Mouse (Mus musculus) spleen, embryonic (tissue): ENCODE data around the gene Tubgcp5.

Experiments used
- CTCF ChIA-PET: fragments of 350-600 bp; sonication (Branson Sonifier 250); formaldehyde crosslinking; loops from one replicate; lab custom pipeline; 2022; lab: Charles Lee

Gene Tubgcp5

GRCm38 (mm10) chr7:55852787-55853186, 58.8 kb downstream of the Tubgcp5 start:
- CTCF ChIA-PET: no interaction called here

- CTCF ChIA-PET: no interaction called here
Observed at GRCm38 (mm10) chr7:55855597-55855996, 61.6 kb downstream of the Tubgcp5 start.

GRCm38 (mm10) chr7:55856741-55857140, 62.8 kb downstream of the Tubgcp5 start:
- CTCF ChIA-PET: interaction anchor here (1.1 kb wide), 1 partner anchor 12 kb away, joined by 3 read pairs; no protein-coding TSS in a partner anchor

- CTCF ChIA-PET: no interaction called here
Observed at GRCm38 (mm10) chr7:55857729-55858128, 63.8 kb downstream of the Tubgcp5 start.

GRCm38 (mm10) chr7:55858836-55859517, 65.0 kb downstream of the Tubgcp5 start:
- CTCF ChIA-PET: no interaction called here

- CTCF ChIA-PET: no interaction called here
Observed at GRCm38 (mm10) chr7:55859518-55859872, 65.5 kb downstream of the Tubgcp5 start.

- CTCF ChIA-PET: no interaction called here
Observed at GRCm38 (mm10) chr7:55859956-55860355, 66.0 kb downstream of the Tubgcp5 start.

GRCm38 (mm10) chr7:55861175-55861574, 67.2 kb downstream of the Tubgcp5 start:
- CTCF ChIA-PET: no interaction called here

GRCm38 (mm10) chr7:55865044-55865443, 71.1 kb downstream of the Tubgcp5 start:
- CTCF ChIA-PET: interaction anchor here (0.6 kb wide), 1 partner anchor 157 kb away, joined by 6 read pairs; no protein-coding TSS in a partner anchor

GRCm38 (mm10) chr7:55865750-55866416, 71.9 kb downstream of the Tubgcp5 start:
- CTCF ChIA-PET: interaction anchor here (0.6 kb wide), 1 partner anchor 156 kb away, joined by 6 read pairs; no protein-coding TSS in a partner anchor

- CTCF ChIA-PET: no interaction called here
Observed at GRCm38 (mm10) chr7:55868247-55868646, 74.3 kb downstream of the Tubgcp5 start.

GRCm38 (mm10) chr7:55869220-55869619, 75.3 kb downstream of the Tubgcp5 start:
- CTCF ChIA-PET: interaction anchor here (1.0 kb wide), 1 partner anchor 12 kb away, joined by 3 read pairs; no protein-coding TSS in a partner anchor

GRCm38 (mm10) chr7:55870340-55871020, 76.5 kb downstream of the Tubgcp5 start:
- CTCF ChIA-PET: no interaction called here

- CTCF ChIA-PET: no interaction called here
Observed at GRCm38 (mm10) chr7:55871476-55871875, 77.5 kb downstream of the Tubgcp5 start.

GRCm38 (mm10) chr7:55874703-55875102, 80.7 kb downstream of the Tubgcp5 start:
- CTCF ChIA-PET: interaction anchor here (0.6 kb wide), 1 partner anchor 31 kb away, joined by 5 read pairs; no protein-coding TSS in a partner anchor

GRCm38 (mm10) chr7:55877721-55878120, 83.8 kb downstream of the Tubgcp5 start:
- CTCF ChIA-PET: no interaction called here

- CTCF ChIA-PET: no interaction called here
Observed at GRCm38 (mm10) chr7:55880882-55881281, 86.9 kb downstream of the Tubgcp5 start.
